Mouse (Mus musculus) liver, embryonic 12.5 days (tissue): ENCODE measurements at regions not wholly inside any gene's neighbourhood (a gene's known extent, or its start where the extent isn't known, plus 50 kb on each side); places are given as distances from the start of the nearest gene placed in this dataset.
A peak's percentile ranks its signal among the peaks of the same experiment; 100 is the strongest.

Experiments
- ATAC-seq: fragments of 200-750 bp; cut with Nextera tagmentation; 2 replicates; pipeline ENCODE4 v1.8.0; 2017; ENCODE audit warnings: moderate number of reproducible peaks, mild to moderate bottlenecking, moderate library complexity
- H3K27ac ChIP-seq: fragments of 300-500 bp; sonication (generic); 2 replicates; pipeline ENCODE4 v1.5.1; 2016; ENCODE audit warnings: mild to moderate bottlenecking
- H3K27me3 ChIP-seq: fragments of 300-500 bp; sonication (generic); replicated peaks from 2 replicates; pipeline ENCODE4 v1.6.1; 2016; ENCODE audit warnings: mild to moderate bottlenecking, moderate library complexity
- H3K36me3 ChIP-seq: fragments of 300-500 bp; sonication (generic); 2 replicates; pipeline ENCODE4 v1.6.1; 2016; ENCODE audit warnings: mild to moderate bottlenecking, moderate library complexity
- H3K4me1 ChIP-seq: fragments of 300-500 bp; sonication (generic); 2 replicates; pipeline ENCODE4 v1.6.1; 2016
- H3K4me2 ChIP-seq: fragments of 300-500 bp; sonication (generic); 2 replicates; pipeline ENCODE4 v1.6.1; 2016; ENCODE audit warnings: mild to moderate bottlenecking, moderate library complexity
- H3K4me3 ChIP-seq: fragments of 300-500 bp; sonication (generic); 2 replicates; pipeline ENCODE4 v1.5.1; 2016; ENCODE audit warnings: mild to moderate bottlenecking, moderate library complexity
- H3K9ac ChIP-seq: fragments of 300-500 bp; sonication (generic); 2 replicates; pipeline ENCODE4 v1.6.1; 2016; ENCODE audit warnings: mild to moderate bottlenecking, moderate library complexity
- H3K9me3 ChIP-seq: fragments of 300-500 bp; sonication (generic); replicated peaks from 2 replicates; pipeline ENCODE4 v1.6.1; 2016; ENCODE audit warnings: mild to moderate bottlenecking, moderate library complexity
- WGBS: fragments of 180-500 bp; shearing (Covaris S2); methylation state at CpG from one replicate; pipeline ENCODE4 v1.1.7; 2016; ENCODE audit not compliant: insufficient replicate concordance; 5-methylcytosine and 5-hydroxymethylcytosine counted together

DNA sequence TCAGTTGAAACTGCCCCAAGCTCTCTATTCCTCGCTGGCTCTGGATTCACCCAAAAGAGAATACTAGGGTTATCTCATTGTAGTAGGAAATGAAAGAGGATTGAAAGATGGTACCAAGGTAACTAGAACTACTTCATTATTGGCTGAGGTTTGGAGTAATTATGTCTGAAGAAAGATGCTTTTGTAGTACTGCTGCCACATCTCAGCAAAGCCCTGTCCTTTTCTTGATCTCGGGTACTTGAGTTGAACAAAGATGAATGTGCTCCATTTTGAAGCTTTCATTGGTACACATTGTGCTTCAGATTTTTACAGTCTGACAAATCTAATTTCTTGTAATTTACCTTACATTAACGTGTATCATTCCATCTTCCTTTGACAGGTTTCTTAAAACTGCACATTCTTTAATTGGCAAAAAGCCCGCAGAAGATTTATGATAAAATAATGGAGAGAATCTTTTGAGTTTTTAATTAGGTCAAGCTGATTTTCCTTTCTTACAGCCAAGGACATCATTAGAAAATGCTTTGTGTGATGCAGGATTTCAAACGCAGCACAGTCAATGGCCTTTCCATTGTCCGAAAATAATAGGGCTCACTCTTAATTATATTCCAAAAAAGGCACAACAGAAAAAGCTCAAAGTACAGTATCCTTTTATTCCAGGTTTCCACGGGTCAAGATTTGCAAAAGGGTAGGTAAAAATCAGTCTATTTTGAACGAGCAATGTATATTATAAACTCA lies 1791.7 kb upstream of the Nudt12 start:
- Histone ChIP-seq H3K4me1 (no peaks in the 10 kb centered on the region), H3K36me3 (no peaks in the 10 kb centered on the region), H3K4me2 (no peak overlapping the region), H3K27ac (no peak overlapping the region), H3K4me3 (no peak overlapping the region), H3K9me3 (no peaks in the 10 kb centered on the region), H3K9ac (no peak overlapping the region), H3K27me3 (no peaks in the 10 kb centered on the region)
- ATAC-seq: no peak
- WGBS: 59% methylated on average over 8 of the region's 8 CpGs

DNA sequence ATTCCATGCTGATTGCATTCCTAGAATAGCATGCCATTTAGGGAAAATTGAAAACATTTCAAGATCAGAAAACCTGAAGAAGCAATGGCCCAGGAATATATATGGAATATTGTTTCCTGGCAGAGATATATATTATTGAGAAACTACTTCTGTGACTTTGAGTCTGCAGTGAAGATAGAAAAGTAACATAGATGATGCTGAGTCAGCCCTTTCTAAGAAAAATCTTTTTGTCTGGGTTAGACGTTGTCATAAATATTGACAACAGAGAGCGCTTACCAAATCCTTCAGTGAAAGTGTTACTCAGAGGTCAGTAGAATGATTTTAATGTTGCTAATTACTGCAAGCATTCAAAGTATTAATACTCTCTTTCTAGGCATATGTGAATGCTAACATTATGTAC lies 1749.1 kb upstream of the Nudt12 start:
- H3K4me3 ChIP-seq: no peak overlapping the region
- no peaks in the 10 kb centered on the region for H3K9me3 ChIP-seq
- no peak for ATAC-seq
- no peaks in the 10 kb centered on the region for H3K27me3 ChIP-seq
- H3K36me3 ChIP-seq: no peaks in the 10 kb centered on the region
- no peaks in the 10 kb centered on the region for H3K4me1 ChIP-seq
- 66% methylated on average over 2 of the region's 2 CpGs for WGBS
- H3K9ac ChIP-seq: no peak overlapping the region
- H3K4me2 ChIP-seq: no peak overlapping the region
- no peak overlapping the region for H3K27ac ChIP-seq

DNA sequence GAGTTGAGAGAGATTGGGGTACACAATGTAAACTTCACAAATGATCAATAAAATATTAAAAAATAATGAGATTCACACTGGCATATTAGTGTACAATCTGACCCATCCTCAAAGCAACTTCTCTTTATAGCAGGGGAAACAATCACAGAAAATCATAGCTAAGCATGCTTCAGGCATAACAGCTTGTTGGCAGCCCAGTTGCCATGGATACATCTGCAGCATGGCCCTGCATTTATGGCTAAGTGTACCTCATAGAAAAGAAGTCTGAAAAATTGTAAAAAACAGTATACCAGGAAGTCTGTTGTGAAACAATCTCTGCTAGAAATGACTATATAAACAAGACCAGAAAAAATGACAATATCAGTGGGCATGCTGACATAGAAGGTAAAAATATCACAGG lies 1747.9 kb upstream of the Nudt12 start:
- H3K27ac ChIP-seq: no peak overlapping the region

DNA sequence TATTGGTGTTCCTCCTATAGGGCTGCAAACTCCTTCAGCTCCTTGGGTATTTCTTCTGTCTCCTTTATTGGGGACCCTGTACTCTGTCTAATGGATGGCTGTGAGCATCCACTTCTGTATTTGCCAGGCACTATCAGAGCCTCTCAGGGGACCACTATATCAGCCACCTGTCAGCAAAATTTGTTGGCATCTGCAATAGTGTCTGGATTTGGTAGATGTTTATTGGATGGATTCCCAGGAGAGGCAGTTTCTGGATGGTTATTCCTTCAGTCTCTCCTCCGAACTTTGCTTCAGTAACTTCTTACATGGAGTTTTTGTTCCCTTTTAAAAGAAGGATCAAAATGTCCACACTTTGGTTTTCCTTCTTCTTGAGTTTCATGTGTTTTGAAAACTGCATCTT lies 1729.7 kb upstream of the Nudt12 start:
- 33% methylated on average over 1 of the region's 1 CpGs for WGBS
- Histone ChIP-seq H3K4me3 (no peak overlapping the region), H3K4me1 (no peaks in the 10 kb centered on the region), H3K27ac (no peak overlapping the region), H3K9me3 (no peaks in the 10 kb centered on the region), H3K27me3 (no peaks in the 10 kb centered on the region), H3K9ac (no peak overlapping the region), H3K36me3 (no peaks in the 10 kb centered on the region), H3K4me2 (no peak overlapping the region)
- no peak for ATAC-seq

More for the DNA sequence above, 1747.9 kb upstream of the Nudt12 start:
- no peak overlapping the region for H3K9ac ChIP-seq
- H3K4me1 ChIP-seq: no peaks in the 10 kb centered on the region
- ATAC-seq: no peak
- no peak overlapping the region for H3K4me3 ChIP-seq
- H3K27me3 ChIP-seq: no peaks in the 10 kb centered on the region
- no peaks in the 10 kb centered on the region for H3K36me3 ChIP-seq
- H3K4me2 ChIP-seq: no peak overlapping the region
- H3K9me3 ChIP-seq: no peaks in the 10 kb centered on the region

DNA sequence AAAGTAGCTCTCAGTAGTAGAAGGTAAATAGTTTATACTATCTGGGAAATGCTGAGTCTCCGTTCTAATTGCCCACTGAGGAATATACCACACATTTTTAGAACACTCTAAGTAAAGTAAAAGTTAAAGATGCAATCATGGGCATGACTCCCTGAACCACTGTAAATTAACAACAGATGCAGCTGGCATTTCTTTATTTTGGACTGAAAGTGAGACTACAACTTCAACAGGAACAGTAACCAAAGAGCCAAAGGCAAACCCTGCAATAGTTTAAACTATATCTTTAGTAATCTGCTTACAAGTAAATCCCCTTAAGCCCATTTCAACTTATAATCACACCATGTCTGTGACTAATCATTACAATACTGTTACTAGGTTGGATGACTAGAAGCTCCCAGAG lies 1725.0 kb upstream of the Nudt12 start:
- Histone ChIP-seq H3K36me3 (no peaks in the 10 kb centered on the region), H3K4me3 (no peak overlapping the region), H3K4me1 (no peaks in the 10 kb centered on the region), H3K9me3 (no peaks in the 10 kb centered on the region), H3K9ac (no peak overlapping the region), H3K27me3 (no peaks in the 10 kb centered on the region), H3K4me2 (no peak overlapping the region), H3K27ac (no peak overlapping the region)
- no peak for ATAC-seq
- WGBS: 58% methylated on average over 1 of the region's 1 CpGs

DNA sequence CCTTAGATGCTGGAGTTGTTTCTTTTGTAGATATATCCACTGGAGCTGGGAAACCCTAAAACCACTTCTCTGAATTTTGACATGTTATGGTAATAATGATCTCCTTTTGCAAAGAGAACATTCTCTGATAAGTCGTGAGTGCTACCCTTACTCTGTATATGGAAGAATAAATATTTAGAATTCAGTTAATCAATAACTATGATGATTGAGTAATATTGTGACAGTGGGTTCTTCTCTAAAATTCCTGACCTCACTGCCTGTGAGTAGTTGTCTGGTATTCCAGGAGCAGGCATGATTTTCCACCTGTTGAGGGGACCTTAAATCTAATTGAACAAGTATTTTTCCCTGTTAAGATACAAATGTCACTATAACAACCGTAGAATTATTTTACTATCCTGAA lies 1707.0 kb upstream of the Nudt12 start:
- H3K4me2 ChIP-seq: no peak overlapping the region
- H3K27ac ChIP-seq: no peak overlapping the region
- 63% methylated on average over 2 of the region's 2 CpGs for WGBS
- H3K9me3 ChIP-seq: no peaks in the 10 kb centered on the region
- no peak for ATAC-seq
- H3K4me1 ChIP-seq: no peaks in the 10 kb centered on the region
- no peak overlapping the region for H3K4me3 ChIP-seq
- no peaks in the 10 kb centered on the region for H3K36me3 ChIP-seq
- no peaks in the 10 kb centered on the region for H3K27me3 ChIP-seq
- H3K9ac ChIP-seq: no peak overlapping the region

DNA sequence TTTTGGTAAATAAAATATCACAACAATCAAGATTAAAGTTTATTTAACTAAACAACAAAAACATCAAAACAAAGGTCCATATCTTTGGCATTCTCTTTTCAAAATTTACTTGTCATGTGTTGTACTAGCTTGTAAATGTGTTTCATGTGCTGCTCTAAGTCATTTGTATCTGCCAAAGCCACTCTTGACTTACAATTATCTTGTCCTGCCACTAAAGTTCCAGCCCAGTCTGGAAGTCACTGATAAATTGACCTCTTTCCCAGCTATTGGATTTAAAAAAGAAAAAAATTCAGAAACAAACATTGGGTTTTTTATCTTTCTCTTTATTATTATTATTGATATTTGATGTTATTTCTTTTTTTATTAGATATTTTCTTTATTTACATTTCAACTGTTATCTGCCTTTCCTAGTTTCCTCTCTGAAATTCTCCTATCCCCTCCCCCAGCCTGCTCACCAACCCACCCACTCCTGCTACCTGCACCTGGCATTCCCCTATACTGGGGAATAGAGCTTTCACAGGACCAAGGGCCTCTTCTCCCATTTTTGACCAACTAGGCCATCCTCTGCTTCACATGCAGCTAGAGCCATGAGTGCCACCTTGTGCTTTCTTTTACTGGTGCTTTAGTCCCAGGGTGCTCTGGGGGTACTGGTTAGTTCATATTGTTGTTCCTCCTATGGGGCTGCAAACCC lies 1704.9 kb upstream of the Nudt12 start:
- no peak overlapping the region for H3K4me2 ChIP-seq
- no peak overlapping the region for H3K4me3 ChIP-seq
- no peaks in the 10 kb centered on the region for H3K27me3 ChIP-seq
- no peaks in the 10 kb centered on the region for H3K4me1 ChIP-seq
- peak; percentile 88 for ATAC-seq
- H3K27ac ChIP-seq: no peak overlapping the region
- no peaks in the 10 kb centered on the region for H3K36me3 ChIP-seq
- no peak overlapping the region for H3K9ac ChIP-seq
- no peaks in the 10 kb centered on the region for H3K9me3 ChIP-seq

DNA sequence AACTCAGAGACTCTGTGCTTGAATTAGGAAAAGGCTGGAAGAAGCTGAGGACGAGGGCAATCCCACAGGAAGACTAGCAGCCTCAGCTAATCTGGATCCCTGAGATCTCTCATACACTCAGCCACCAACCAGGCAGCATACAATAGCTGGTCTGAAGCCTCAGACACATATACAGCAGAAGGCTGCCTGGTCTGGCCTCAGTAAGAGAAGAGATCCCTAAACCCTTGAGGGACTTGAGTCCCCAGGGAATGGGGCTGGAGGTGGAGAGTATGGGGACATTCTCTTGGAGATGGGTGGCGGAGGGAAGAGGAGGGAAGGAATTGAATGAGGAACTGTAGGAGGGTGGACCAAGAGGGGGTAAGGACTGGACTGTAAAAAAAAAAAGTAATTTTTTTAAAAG lies 1704.3 kb upstream of the Nudt12 start:
- no peaks in the 10 kb centered on the region for H3K27me3 ChIP-seq
- peak; percentile 58; the same call in 1 of the 2 replicates for ATAC-seq
- no peaks in the 10 kb centered on the region for H3K4me1 ChIP-seq
- H3K27ac ChIP-seq: no peak overlapping the region
- no peaks in the 10 kb centered on the region for H3K9me3 ChIP-seq
- no peaks in the 10 kb centered on the region for H3K36me3 ChIP-seq
- 68% methylated on average over 2 of the region's 2 CpGs for WGBS
- H3K9ac ChIP-seq: no peak overlapping the region
- H3K4me2 ChIP-seq: no peak overlapping the region
- no peak overlapping the region for H3K4me3 ChIP-seq
